Mouse (Mus musculus): ENCODE results near the gene Bhlhe23. TPM values are rescaled to one million over a fixed set of nuclear protein-coding genes. Genes with fewer than 3 reads are reported as not detected.

The Bhlhe23 gene
- total and polyA plus RNA-seq, 3 experiments = not detected

DNA sequence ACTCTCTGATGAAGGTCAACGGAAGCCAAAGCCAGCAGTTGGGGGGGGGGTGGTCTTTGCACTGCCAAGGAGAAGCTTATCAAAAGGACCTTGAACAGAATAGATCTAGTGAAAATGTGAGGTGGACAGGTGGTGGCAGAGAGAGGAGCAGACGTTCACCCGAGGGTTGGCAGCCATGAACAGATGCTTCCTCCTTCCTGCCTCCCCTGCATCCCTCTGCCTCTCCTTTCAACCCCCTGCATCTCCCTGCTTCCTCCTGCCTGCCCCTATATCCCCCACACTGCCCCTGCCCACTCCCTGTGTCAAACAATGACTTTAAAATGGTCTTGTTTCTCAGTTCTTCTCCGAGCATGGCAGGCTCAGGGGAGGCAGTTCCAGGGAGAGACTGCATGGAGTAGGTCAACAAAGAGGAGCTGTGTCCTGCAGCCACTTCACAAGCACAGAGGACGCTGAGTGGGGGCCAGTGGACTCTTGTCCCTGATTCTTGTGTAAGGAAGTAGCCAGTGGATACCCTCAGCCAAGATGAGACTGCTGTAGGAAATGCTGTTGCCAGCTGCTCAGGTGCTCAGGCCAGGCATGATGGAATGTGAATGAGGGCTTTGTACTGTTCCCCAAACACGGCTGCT is 39.9 kb upstream of the Bhlhe23 start:
- 50% methylated on average over 6 of the region's 6 CpGs for WGBS
- H3K27ac ChIP-seq = no peak overlapping the region
- H3K79me2 ChIP-seq (replicated peaks; ENCODE audit: control insufficient read depth, insufficient read depth, low read length) = no peaks in the 10 kb centered on the region
- intact Hi-C loops (cut with DNase I) = no loop called here
- no peaks in the 10 kb centered on the region for H3K4me1 ChIP-seq (ENCODE audit: control insufficient read depth, insufficient read depth, low read length)
- no peak for DNase-seq
- H3K27me3 ChIP-seq (ENCODE audit: control insufficient read depth, insufficient read depth, low read length) = no peaks in the 10 kb centered on the region
- no peak overlapping the region for H3K9ac ChIP-seq (ENCODE audit: low read depth, low read length)
- no peak overlapping the region for H3K4me3 ChIP-seq
- no peaks in the 10 kb centered on the region for H3K36me3 ChIP-seq (ENCODE audit: control insufficient read depth, insufficient read depth, low read length)
- TF ChIP-seq EP300 (IDR thresholded peaks at IDR 0.05; ENCODE audit: insufficient read depth, low read depth, low read length) (no peak), CTCF (IDR thresholded peaks at IDR 0.05) (no peak), POLR2A (IDR thresholded peaks at IDR 0.05; ENCODE audit: insufficient read depth, low read depth, low read length) (no peak)

DNA sequence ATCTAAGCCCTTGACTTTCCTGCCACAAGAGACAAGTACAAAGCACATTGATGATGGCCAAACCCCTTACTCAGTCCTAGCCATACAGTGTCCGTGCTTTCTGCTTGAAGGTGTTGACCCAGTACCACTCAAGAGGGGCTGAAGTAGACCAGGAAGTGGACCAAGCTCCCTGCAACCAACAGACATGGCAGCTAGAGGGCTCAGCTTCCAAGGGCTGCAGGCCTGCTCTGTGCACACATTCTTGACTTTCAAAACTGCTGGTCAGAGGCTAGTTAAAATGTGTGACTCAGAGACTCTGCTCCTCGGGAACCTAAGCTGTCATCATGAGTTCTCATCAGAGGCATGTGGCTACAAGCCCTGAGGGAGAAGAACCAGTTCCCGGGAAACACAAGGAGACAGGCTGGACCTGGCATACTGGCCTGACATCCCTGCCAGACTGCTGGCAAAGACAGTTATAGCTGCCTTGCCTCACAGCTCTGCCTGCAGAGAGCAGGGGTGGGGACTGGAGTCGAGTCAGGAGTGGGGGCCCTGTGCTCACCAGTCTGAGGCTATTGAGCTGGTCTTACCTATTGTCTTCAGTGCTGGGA is 37.4 kb upstream of the Bhlhe23 start:
- TF ChIP-seq POLR2A (IDR thresholded peaks at IDR 0.05; ENCODE audit: insufficient read depth, low read depth, low read length) (no peak), CTCF (IDR thresholded peaks at IDR 0.05) (peak; percentile 25)
- 35% methylated on average over 4 of the region's 4 CpGs for WGBS
- Histone ChIP-seq H3K9ac (ENCODE audit: low read depth, low read length) (no peak overlapping the region), H3K27me3 (ENCODE audit: control insufficient read depth, insufficient read depth, low read length) (no peaks in the 10 kb centered on the region; the same call in 1 of the 2 replicates), H3K79me2 (replicated peaks; ENCODE audit: control insufficient read depth, insufficient read depth, low read length) (no peaks in the 10 kb centered on the region), H3K4me3 (no peak overlapping the region), H3K4me1 (ENCODE audit: control insufficient read depth, insufficient read depth, low read length) (no peaks in the 10 kb centered on the region), H3K36me3 (ENCODE audit: control insufficient read depth, insufficient read depth, low read length) (no peaks in the 10 kb centered on the region), H3K27ac (no peak overlapping the region)
- DNase-seq = peak in 1 of 2 experiments; percentile 49
- intact Hi-C loops (cut with DNase I) = no loop called here

DNA sequence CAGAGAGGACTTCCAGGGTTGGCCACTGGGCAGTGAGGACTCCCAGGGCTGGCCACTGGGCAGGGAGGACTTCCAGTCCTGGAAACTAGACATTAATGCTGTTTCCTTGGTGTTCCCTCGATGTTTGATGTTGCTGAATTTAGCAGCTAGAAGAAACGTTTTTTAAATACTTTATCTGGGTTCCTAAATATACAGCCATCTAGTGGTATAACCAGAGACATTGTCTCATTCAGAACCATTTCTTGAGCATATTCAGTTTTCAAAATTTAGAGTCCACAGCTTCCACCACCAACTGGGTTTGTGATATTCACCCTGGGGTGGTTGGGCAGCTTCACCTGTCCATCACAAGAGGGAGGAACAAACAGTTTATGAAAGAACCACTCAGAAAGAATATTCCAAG is 34.3 kb upstream of the Bhlhe23 start:
- H3K4me3 ChIP-seq = no peak overlapping the region
- no peaks in the 10 kb centered on the region for H3K4me1 ChIP-seq (ENCODE audit: control insufficient read depth, insufficient read depth, low read length)
- WGBS = 39% methylated on average over 2 of the region's 2 CpGs
- H3K9ac ChIP-seq (ENCODE audit: low read depth, low read length) = no peak overlapping the region
- no peak for TF ChIP-seq EP300 (IDR thresholded peaks at IDR 0.05; ENCODE audit: insufficient read depth, low read depth, low read length)
- TF ChIP-seq POLR2A (IDR thresholded peaks at IDR 0.05; ENCODE audit: insufficient read depth, low read depth, low read length) = no peak
- no peak for TF ChIP-seq CTCF (IDR thresholded peaks at IDR 0.05)
- H3K27me3 ChIP-seq (ENCODE audit: control insufficient read depth, insufficient read depth, low read length) = no peaks in the 10 kb centered on the region; the same call in 1 of the 2 replicates
- H3K27ac ChIP-seq = no peak overlapping the region
- DNase-seq = no peak
- no peaks in the 10 kb centered on the region for H3K36me3 ChIP-seq (ENCODE audit: control insufficient read depth, insufficient read depth, low read length)
- intact Hi-C loops (cut with DNase I) = no loop called here
- no peaks in the 10 kb centered on the region for H3K79me2 ChIP-seq (replicated peaks; ENCODE audit: control insufficient read depth, insufficient read depth, low read length)

DNA sequence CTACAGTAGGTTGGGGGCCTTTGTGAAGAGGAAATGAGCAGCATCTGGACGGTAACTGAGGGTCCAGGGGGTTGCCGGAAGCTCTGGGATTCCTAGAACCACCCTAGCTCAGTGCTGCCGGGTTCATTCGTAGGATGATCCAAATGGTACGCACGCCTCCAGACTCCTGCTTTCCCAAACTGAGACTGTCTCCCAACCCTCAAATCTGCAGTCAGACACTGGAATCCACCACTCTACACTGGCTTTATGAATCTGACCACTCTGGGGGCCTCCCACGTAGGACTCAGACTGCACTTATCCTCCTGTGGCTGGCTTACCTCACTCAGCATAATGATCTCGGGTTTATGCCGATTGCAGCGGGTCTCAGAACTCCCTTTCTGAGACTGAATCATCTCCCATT is 32.8 kb upstream of the Bhlhe23 start:
- Histone ChIP-seq H3K79me2 (replicated peaks; ENCODE audit: control insufficient read depth, insufficient read depth, low read length) (no peaks in the 10 kb centered on the region), H3K27ac (no peak overlapping the region), H3K9ac (ENCODE audit: low read depth, low read length) (no peak overlapping the region), H3K4me3 (no peak overlapping the region), H3K36me3 (ENCODE audit: control insufficient read depth, insufficient read depth, low read length) (no peaks in the 10 kb centered on the region), H3K27me3 (ENCODE audit: control insufficient read depth, insufficient read depth, low read length) (no peaks in the 10 kb centered on the region; the same call in 1 of the 2 replicates), H3K4me1 (ENCODE audit: control insufficient read depth, insufficient read depth, low read length) (no peaks in the 10 kb centered on the region)
- TF ChIP-seq CTCF (IDR thresholded peaks at IDR 0.05) = no peak
- no peak for TF ChIP-seq EP300 (IDR thresholded peaks at IDR 0.05; ENCODE audit: insufficient read depth, low read depth, low read length)
- no peak for TF ChIP-seq POLR2A (IDR thresholded peaks at IDR 0.05; ENCODE audit: insufficient read depth, low read depth, low read length)
- intact Hi-C loops (cut with DNase I) = no loop called here
- no peak for DNase-seq
- WGBS = 70% methylated on average over 10 of the region's 10 CpGs

DNA sequence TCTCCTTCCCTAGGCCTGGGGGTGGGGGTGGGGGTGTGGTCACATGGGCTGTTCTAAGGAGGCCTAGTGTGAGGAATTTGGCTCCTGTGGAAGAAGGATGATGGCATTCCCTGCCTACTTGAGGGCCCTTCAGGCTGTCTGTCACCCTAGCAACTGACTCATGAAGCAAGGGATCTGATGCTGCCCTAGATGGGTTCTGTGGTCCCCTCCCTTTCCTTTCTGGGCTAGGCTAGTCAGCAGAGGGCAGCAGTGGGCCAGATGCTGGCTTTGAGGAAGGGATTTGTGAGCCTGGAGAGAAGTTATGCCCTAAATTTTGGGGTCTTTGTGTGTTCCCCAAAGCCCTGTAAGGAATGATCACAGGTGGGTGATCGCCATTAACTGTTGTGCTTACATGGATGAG is 29.3 kb upstream of the Bhlhe23 start:
- intact Hi-C loops (cut with DNase I) = no loop called here
- Histone ChIP-seq H3K4me1 (ENCODE audit: control insufficient read depth, insufficient read depth, low read length) (no peaks in the 10 kb centered on the region), H3K79me2 (replicated peaks; ENCODE audit: control insufficient read depth, insufficient read depth, low read length) (no peaks in the 10 kb centered on the region), H3K27me3 (ENCODE audit: control insufficient read depth, insufficient read depth, low read length) (no peaks in the 10 kb centered on the region; the same call in 1 of the 2 replicates), H3K4me3 (no peak overlapping the region), H3K9ac (ENCODE audit: low read depth, low read length) (no peak overlapping the region), H3K27ac (no peak overlapping the region), H3K36me3 (ENCODE audit: control insufficient read depth, insufficient read depth, low read length) (no peaks in the 10 kb centered on the region)
- TF ChIP-seq EP300 (IDR thresholded peaks at IDR 0.05; ENCODE audit: insufficient read depth, low read depth, low read length) = no peak
- TF ChIP-seq POLR2A (IDR thresholded peaks at IDR 0.05; ENCODE audit: insufficient read depth, low read depth, low read length) = no peak
- TF ChIP-seq CTCF (IDR thresholded peaks at IDR 0.05) = peak; percentile 66
- WGBS = 54% methylated on average over 1 of the region's 1 CpGs
- DNase-seq = no peak

DNA sequence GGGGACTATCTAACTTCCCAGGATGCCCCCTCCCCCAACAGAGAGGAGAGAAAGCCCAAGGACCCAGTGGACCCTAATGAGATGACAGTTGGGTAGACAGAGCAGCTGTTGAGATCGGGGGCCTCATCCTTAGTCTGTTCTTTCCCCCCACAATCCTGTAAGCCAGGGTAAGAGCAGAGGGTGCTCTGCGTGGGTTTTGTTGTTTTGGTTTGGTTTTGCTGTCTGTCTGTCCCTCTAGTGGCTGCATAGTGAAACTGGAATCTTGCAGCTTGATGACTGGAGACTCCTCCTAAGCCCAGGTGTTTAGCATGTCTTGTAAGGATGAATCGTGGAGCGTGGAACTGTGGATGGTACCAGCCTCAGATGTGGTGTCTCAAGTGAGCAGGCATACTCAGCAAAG is 19.3 kb upstream of the Bhlhe23 start:
- no peak overlapping the region for H3K27ac ChIP-seq
- TF ChIP-seq CTCF (IDR thresholded peaks at IDR 0.05) (peak; percentile 45), POLR2A (IDR thresholded peaks at IDR 0.05; ENCODE audit: insufficient read depth, low read depth, low read length) (no peak)
- no peaks in the 10 kb centered on the region for H3K4me1 ChIP-seq (ENCODE audit: control insufficient read depth, insufficient read depth, low read length)
- no peaks in the 10 kb centered on the region for H3K79me2 ChIP-seq (replicated peaks; ENCODE audit: control insufficient read depth, insufficient read depth, low read length)
- DNase-seq = no peak
- 48% methylated on average over 4 of the region's 4 CpGs for WGBS
- H3K27me3 ChIP-seq (ENCODE audit: control insufficient read depth, insufficient read depth, low read length) = no peaks in the 10 kb centered on the region
- H3K9ac ChIP-seq (ENCODE audit: low read depth, low read length) = no peak overlapping the region
- H3K36me3 ChIP-seq (ENCODE audit: control insufficient read depth, insufficient read depth, low read length) = no peaks in the 10 kb centered on the region
- no peak overlapping the region for H3K4me3 ChIP-seq
- intact Hi-C loops (cut with DNase I) = loop anchor here (5.0 kb wide), 1 partner anchor 96 kb away; no protein-coding TSS in a partner anchor
